Mouse (Mus musculus) ES-E14 (cell line): Measurements from ENCODE around the gene Chd8.

Experiments
- CHD2 ChIP-seq: IDR thresholded peaks from 2 replicates; pipeline ENCODE4 v1.6.1; 2014; ENCODE audit warnings: mild to moderate bottlenecking, low read depth, low read length, inconsistent platforms
- HCFC1 ChIP-seq: IDR thresholded peaks from 2 replicates; pipeline ENCODE4 v1.6.1; 2012; ENCODE audit warnings: low read length, inconsistent platforms, borderline replicate concordance; ENCODE audit not compliant: insufficient read depth
- MAFK ChIP-seq: IDR thresholded peaks from 2 replicates; pipeline ENCODE4 v1.6.1; 2014; ENCODE audit warnings: mild to moderate bottlenecking, low read depth, low read length, inconsistent platforms; ENCODE audit not compliant: insufficient read depth
- ZC3H11A ChIP-seq: IDR thresholded peaks from 2 replicates; pipeline ENCODE4 v1.6.1; 2012; ENCODE audit warnings: low read depth, mild to moderate bottlenecking, inconsistent platforms, low read length, borderline replicate concordance
- ZNF384 ChIP-seq: IDR thresholded peaks from 2 replicates; pipeline ENCODE4 v1.6.1; 2012; ENCODE audit warnings: low read depth, low read length, inconsistent platforms

DNA sequence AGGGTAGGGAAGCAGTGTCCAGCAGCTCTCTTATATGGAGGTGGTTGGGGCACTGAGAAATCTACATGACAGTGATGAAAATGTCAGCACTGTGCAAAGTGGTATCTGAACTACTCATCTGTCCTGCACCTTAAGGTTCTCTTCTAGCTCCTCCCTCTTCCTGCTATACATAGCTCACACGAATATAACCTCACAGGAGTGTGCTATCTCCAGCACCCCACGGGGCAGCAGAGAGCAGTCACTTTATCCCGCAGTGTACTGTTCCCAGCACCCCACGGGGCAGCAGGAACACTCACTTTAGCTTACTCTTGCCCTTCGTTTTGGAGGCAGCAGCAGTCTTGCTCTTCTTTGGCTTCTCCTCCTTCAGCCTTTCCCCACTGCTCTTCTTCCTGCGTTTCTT is 25.3 kb downstream of the Chd8 start:
- no peak for TF ChIP-seq ZC3H11A
- TF ChIP-seq ZNF384 = no peak
- TF ChIP-seq HCFC1 = no peak
- no peak for TF ChIP-seq MAFK
- no peak for TF ChIP-seq CHD2
